Mouse (Mus musculus): Measurements from ENCODE around the gene Phlda1. TPM values are rescaled to one million over a fixed set of nuclear protein-coding genes. Genes with fewer than 3 reads are reported as not detected.

The Phlda1 gene
- polyA plus RNA-seq, 1 experiment from 2014 or later: 4.7 TPM

GRCm38 (mm10) chr10:111547881-111548372 is 41.8 kb downstream of the Phlda1 start:
- Histone ChIP-seq H3K4me1 (ENCODE audit: control insufficient read depth, low read depth, low read length) (peaks cover 21% of the 10 kb centered on the region), H3K27ac (ENCODE audit: low read length) (no peak overlapping the region), H3K9ac (ENCODE audit: low read depth, low read length) (no peak overlapping the region), H3K4me3 (ENCODE audit: low read depth, low read length) (no peak overlapping the region), H3K9me3 (replicated peaks; ENCODE audit: control insufficient read depth, low read length) (no peaks in the 10 kb centered on the region), H3K36me3 (ENCODE audit: control insufficient read depth, insufficient read depth) (no peaks in the 10 kb centered on the region), H3K4me2 (ENCODE audit: low read depth, low read length) (no peak overlapping the region), H3K27me3 (ENCODE audit: control insufficient read depth, insufficient read depth, low read depth, low read length) (no peaks in the 10 kb centered on the region)
- WGBS (ENCODE audit: insufficient replicate concordance): 62% methylated on average over 10 of the region's 10 CpGs
- ATAC-seq (ENCODE audit: low read depth): no peak

GRCm38 (mm10) chr10:111550075-111550695 is 44.1 kb downstream of the Phlda1 start:
- Histone ChIP-seq H3K4me1 (ENCODE audit: control insufficient read depth, low read depth, low read length) (peaks cover 8% of the 10 kb centered on the region), H3K9ac (ENCODE audit: low read depth, low read length) (no peak overlapping the region), H3K36me3 (ENCODE audit: control insufficient read depth, insufficient read depth) (no peaks in the 10 kb centered on the region), H3K4me2 (ENCODE audit: low read depth, low read length) (no peak overlapping the region), H3K27me3 (ENCODE audit: control insufficient read depth, insufficient read depth, low read depth, low read length) (no peaks in the 10 kb centered on the region), H3K9me3 (replicated peaks; ENCODE audit: control insufficient read depth, low read length) (no peaks in the 10 kb centered on the region), H3K4me3 (ENCODE audit: low read depth, low read length) (no peak overlapping the region), H3K27ac (ENCODE audit: low read length) (no peak overlapping the region)
- ATAC-seq (ENCODE audit: low read depth): no peak
- WGBS (ENCODE audit: insufficient replicate concordance): 60% methylated on average over 6 of the region's 6 CpGs

- Histone ChIP-seq H3K9ac (ENCODE audit: low read depth, low read length) (no peak overlapping the region), H3K27me3 (ENCODE audit: control insufficient read depth, insufficient read depth, low read depth, low read length) (no peaks in the 10 kb centered on the region), H3K9me3 (replicated peaks; ENCODE audit: control insufficient read depth, low read length) (no peaks in the 10 kb centered on the region), H3K36me3 (ENCODE audit: control insufficient read depth, insufficient read depth) (no peaks in the 10 kb centered on the region), H3K4me2 (ENCODE audit: low read depth, low read length) (no peak overlapping the region), H3K4me3 (ENCODE audit: low read depth, low read length) (no peak overlapping the region), H3K27ac (ENCODE audit: low read length) (no peak overlapping the region), H3K4me1 (ENCODE audit: control insufficient read depth, low read depth, low read length) (no peaks in the 10 kb centered on the region)
- ATAC-seq (ENCODE audit: low read depth): no peak
- 78% methylated on average over 7 of the region's 7 CpGs for WGBS (ENCODE audit: insufficient replicate concordance)
Observed at GRCm38 (mm10) chr10:111553695-111554094, 47.6 kb downstream of the Phlda1 start.

GRCm38 (mm10) chr10:111554651-111555050 is 48.6 kb downstream of the Phlda1 start:
- H3K36me3 ChIP-seq (ENCODE audit: control insufficient read depth, insufficient read depth): no peaks in the 10 kb centered on the region
- no peak overlapping the region for H3K4me2 ChIP-seq (ENCODE audit: low read depth, low read length)
- no peak overlapping the region for H3K9ac ChIP-seq (ENCODE audit: low read depth, low read length)
- H3K27me3 ChIP-seq (ENCODE audit: control insufficient read depth, insufficient read depth, low read depth, low read length): no peaks in the 10 kb centered on the region
- WGBS (ENCODE audit: insufficient replicate concordance): 61% methylated on average over 5 of the region's 5 CpGs
- H3K4me1 ChIP-seq (ENCODE audit: control insufficient read depth, low read depth, low read length): no peaks in the 10 kb centered on the region
- ATAC-seq (ENCODE audit: low read depth): no peak
- H3K9me3 ChIP-seq (replicated peaks; ENCODE audit: control insufficient read depth, low read length): no peaks in the 10 kb centered on the region
- no peak overlapping the region for H3K27ac ChIP-seq (ENCODE audit: low read length)
- no peak overlapping the region for H3K4me3 ChIP-seq (ENCODE audit: low read depth, low read length)

- Histone ChIP-seq H3K4me1 (ENCODE audit: control insufficient read depth, low read depth, low read length) (no peaks in the 10 kb centered on the region), H3K9me3 (replicated peaks; ENCODE audit: control insufficient read depth, low read length) (no peaks in the 10 kb centered on the region), H3K4me3 (ENCODE audit: low read depth, low read length) (no peak overlapping the region), H3K4me2 (ENCODE audit: low read depth, low read length) (no peak overlapping the region), H3K36me3 (ENCODE audit: control insufficient read depth, insufficient read depth) (no peaks in the 10 kb centered on the region), H3K27ac (ENCODE audit: low read length) (no peak overlapping the region), H3K9ac (ENCODE audit: low read depth, low read length) (no peak overlapping the region), H3K27me3 (ENCODE audit: control insufficient read depth, insufficient read depth, low read depth, low read length) (no peaks in the 10 kb centered on the region)
- WGBS (ENCODE audit: insufficient replicate concordance): 63% methylated on average over 5 of the region's 5 CpGs
- peak; percentile 87 for ATAC-seq (ENCODE audit: low read depth)
Observed at GRCm38 (mm10) chr10:111558211-111558610, 52.1 kb downstream of the Phlda1 start.

Other genes starting within 250 kb of the Phlda1 start
- 0.91 and 1.4 TPM in 2 replicates for gene Bbs10, start 207.6 kb upstream of the Phlda1 start, polyA plus RNA-seq (2015; fragmentation: Nextera tagmentation; extraction: Ambion mirVana)
- 67.0 and 76.2 TPM in 2 replicates for gene Nap1l1, start 33.1 kb upstream of the Phlda1 start, polyA plus RNA-seq (2015; fragmentation: Nextera tagmentation; extraction: Ambion mirVana)

Data from liver, embryonic 16.5 days (tissue).